Mouse (Mus musculus): ENCODE results near the gene Ptrh1.

DNA sequence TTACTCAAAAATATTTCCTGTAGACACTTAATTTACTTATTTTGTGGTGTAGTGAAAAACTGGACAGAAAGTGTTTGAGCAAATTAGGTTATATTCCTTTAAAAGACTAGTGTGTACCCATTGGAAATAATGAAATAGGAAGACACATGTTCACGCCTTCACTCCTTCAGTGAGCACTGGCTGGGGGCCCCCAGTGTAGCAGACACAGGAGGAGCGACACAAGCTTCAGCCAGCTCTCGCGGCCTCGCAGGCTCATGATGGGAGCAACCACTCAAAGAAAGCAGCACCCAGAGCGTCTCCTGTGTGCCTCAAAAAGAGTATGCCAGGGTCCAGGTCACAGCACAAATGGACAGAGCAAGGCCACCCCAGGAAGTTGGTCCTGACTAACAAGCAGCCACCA lies 50.2 kb downstream of the Ptrh1 start:
- TF ChIP-seq GATA1 (IDR thresholded peaks at IDR 0.05; ENCODE audit: borderline replicate concordance, low read length) (no peak), FLI1 (IDR thresholded peaks at IDR 0.05; ENCODE audit: low read length) (no peak)

Measured in megakaryocyte, embryonic 14.5 days (primary cell).